Comparison of ENCODE assay signal across 21 mouse cellular contexts in genomic region chr1:163608429-163608828, GRCm38 (mm10).
"Had no signal": no experiment of that assay in that cellular context is flagged by ENCODE, and none has a peak within 500 bp of the region (broad histone marks: within the 10 kb centered on the region; RNA-seq: fewer than 3 reads in every experiment).

No protein-coding gene starts in this region.

- DNase-seq: liver, postnatal 0 days; lung, adult 2 months; lung, postnatal 14 days; lung, postnatal 4 days; midbrain, embryonic 14.5 days; retina, postnatal 1 day; right cerebral cortex, postnatal 25 days; right cerebral cortex, postnatal 4 days; spleen, adult 18-20 months; thymus, adult 2 months; thymus, postnatal 25 days; thymus, postnatal 4 days had no signal

- H3K4me3 ChIP-seq: liver, embryonic 15.5 days; lung, embryonic 15.5 days; midbrain, embryonic 10.5 days; midbrain, embryonic 12.5 days; myocyte; neural tube, embryonic 13.5 days; neural tube, embryonic 15.5 days had no signal

- ATAC-seq: liver, postnatal 0 days; lung, postnatal 0 days; midbrain, embryonic 16.5 days had no signal

- H3K4me1 ChIP-seq: liver, embryonic 15.5 days; lung, embryonic 15.5 days; midbrain, embryonic 10.5 days; midbrain, embryonic 12.5 days; neural tube, embryonic 13.5 days; neural tube, embryonic 15.5 days had no signal

- H3K27ac ChIP-seq: liver, embryonic 15.5 days; lung, embryonic 15.5 days; midbrain, embryonic 10.5 days; midbrain, embryonic 12.5 days; neural tube, embryonic 13.5 days; neural tube, embryonic 15.5 days had no signal
